Mouse (Mus musculus): ENCODE measurements around the gene Map9. TPM values are rescaled to one million over a fixed set of nuclear protein-coding genes. Genes with fewer than 3 reads are reported as not detected.

The Map9 gene
- polyA plus RNA-seq, 1 experiment from 2014 or later: 78.4 TPM

DNA sequence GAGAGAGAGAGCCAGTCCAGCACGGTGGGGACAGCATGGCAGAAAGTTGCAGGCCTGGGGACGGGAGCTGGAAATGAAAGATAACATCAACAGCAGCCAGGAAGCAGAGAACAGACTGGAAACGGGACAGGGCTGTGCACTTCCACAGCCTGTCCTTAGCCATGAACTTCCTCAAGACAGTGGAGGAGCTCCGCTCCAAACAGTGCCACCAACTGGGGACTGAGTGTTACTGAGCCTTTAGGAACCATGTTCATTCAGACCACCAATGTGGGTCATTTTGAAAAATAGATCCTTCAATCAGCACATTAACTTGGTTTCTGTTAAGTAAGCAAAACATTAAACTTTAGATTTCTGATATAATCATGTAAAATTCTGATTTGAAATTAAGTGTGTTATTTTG is 4.6 kb downstream of the Map9 start:
- Histone ChIP-seq H3K9ac (replicated peaks) (no peak overlapping the region), H3K4me1 (peaks cover 10% of the 10 kb centered on the region), H3K4me2 (no peak overlapping the region), H3K27ac (replicated peaks) (no peak overlapping the region), H3K9me3 (replicated peaks) (no peaks in the 10 kb centered on the region), H3K4me3 (replicated peaks) (no peak overlapping the region), H3K27me3 (replicated peaks) (no peaks in the 10 kb centered on the region), H3K36me3 (peaks cover 25% of the 10 kb centered on the region)
- ATAC-seq (ENCODE audit: low FRiP score): no peak
- WGBS: 48% methylated on average over 4 of the region's 4 CpGs

DNA sequence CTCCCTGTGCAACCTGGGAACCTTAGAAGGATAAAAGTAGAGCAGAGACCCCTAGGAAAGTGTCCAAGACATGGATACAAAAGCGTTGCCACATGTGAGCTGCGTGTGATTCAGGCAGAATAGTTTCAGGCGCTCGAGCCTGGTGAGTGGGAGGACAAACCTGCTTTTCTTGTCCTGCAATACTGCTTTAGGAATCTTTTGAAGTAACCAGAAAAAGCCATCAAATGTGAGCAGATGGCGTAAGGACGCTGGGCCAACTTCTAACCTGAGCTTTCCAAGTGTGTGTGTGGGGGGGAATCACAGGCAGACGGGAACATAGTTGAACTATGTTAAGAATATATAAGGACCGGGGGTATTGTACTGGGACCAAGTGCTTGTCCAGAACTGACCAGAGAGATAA is 6.7 kb downstream of the Map9 start:
- no peak for ATAC-seq (ENCODE audit: low FRiP score)

DNA sequence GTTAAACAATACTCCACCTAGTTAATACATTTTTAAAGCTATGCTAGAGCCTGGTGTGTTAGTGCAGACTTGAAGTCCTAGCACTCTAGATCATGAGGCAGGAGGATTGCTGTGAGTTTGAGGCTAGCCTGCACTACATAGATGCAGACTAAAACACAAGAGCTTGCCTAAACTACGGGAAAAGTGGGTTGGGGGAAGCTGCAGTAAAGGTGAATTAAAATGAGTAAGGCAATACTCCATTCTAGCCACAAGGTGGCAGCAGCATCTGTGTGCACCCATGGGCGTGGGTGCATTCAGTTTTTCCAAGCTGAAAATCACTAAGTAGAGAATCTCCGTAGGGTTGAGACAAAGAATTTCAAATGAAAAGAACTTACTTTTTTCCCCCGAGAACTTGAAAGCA is 7.1 kb downstream of the Map9 start:
- Histone ChIP-seq H3K4me2 (no peak overlapping the region), H3K27me3 (replicated peaks) (no peaks in the 10 kb centered on the region), H3K4me1 (no peaks in the 10 kb centered on the region), H3K4me3 (replicated peaks) (no peak overlapping the region), H3K36me3 (peaks cover 37% of the 10 kb centered on the region), H3K9ac (replicated peaks) (no peak overlapping the region), H3K9me3 (replicated peaks) (no peaks in the 10 kb centered on the region), H3K27ac (replicated peaks) (no peak overlapping the region)
- peak; percentile 64; the same call in 1 of the 2 replicates for ATAC-seq (ENCODE audit: low FRiP score)
- 32% methylated on average over 4 of the region's 4 CpGs for WGBS

More for the DNA sequence above, 6.7 kb downstream of the Map9 start:
- Histone ChIP-seq H3K9me3 (replicated peaks) (no peaks in the 10 kb centered on the region), H3K4me2 (no peak overlapping the region), H3K4me1 (0 out of 2 replicates have a peak, but pooled peaks cover under 1% of the 10 kb centered on the region), H3K36me3 (peaks cover 32% of the 10 kb centered on the region), H3K27ac (replicated peaks) (no peak overlapping the region), H3K27me3 (replicated peaks) (no peaks in the 10 kb centered on the region), H3K9ac (replicated peaks) (no peak overlapping the region), H3K4me3 (replicated peaks) (no peak overlapping the region)
- 90% methylated on average over 8 of the region's 8 CpGs for WGBS

DNA sequence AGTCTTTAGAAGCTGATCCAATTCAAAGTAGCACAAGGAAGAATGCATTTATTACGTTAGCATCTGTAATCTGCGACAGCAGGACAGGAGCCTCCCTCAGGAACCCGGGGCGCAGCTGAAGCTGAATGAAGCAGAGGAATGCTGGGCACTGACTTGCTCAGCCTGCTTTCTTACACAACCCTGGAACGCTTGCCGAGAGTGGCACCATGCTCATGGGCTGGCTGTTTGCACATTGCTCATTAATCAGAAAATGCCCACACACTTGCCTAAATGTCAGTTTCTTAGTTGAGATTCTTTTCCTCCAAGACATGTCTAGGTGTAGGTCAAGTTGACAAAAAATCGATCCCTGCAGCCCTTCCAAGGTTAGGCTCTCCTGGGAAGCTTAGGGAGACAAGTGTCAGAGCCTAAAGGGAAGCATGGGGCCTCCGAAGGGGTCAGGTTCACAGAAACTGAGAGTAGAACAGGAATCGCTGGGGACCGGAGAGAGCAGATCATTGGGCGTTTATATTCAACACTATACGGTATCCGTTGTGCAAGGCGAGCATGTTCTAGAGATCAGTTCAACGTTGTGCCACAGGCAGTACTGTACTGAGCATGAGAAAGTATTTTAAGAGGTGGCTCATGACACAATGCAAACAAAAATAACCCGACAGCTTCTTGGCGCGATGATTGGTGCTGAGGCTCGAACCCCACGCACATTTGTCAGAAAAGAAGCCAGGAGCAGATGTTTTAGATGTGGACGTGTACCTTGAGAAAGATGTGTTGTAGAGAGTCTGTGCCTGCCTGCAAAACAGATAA is 11.4 kb downstream of the Map9 start:
- no peak overlapping the region for H3K4me3 ChIP-seq (replicated peaks)
- no peaks in the 10 kb centered on the region for H3K4me1 ChIP-seq
- H3K9ac ChIP-seq (replicated peaks): no peak overlapping the region
- H3K36me3 ChIP-seq: peaks cover 46% of the 10 kb centered on the region
- no peak overlapping the region for H3K27ac ChIP-seq (replicated peaks)
- no peaks in the 10 kb centered on the region for H3K27me3 ChIP-seq (replicated peaks)
- WGBS: 84% methylated on average over 21 of the region's 21 CpGs
- ATAC-seq (ENCODE audit: low FRiP score): no peak
- H3K9me3 ChIP-seq (replicated peaks): no peaks in the 10 kb centered on the region
- H3K4me2 ChIP-seq: no peak overlapping the region

DNA sequence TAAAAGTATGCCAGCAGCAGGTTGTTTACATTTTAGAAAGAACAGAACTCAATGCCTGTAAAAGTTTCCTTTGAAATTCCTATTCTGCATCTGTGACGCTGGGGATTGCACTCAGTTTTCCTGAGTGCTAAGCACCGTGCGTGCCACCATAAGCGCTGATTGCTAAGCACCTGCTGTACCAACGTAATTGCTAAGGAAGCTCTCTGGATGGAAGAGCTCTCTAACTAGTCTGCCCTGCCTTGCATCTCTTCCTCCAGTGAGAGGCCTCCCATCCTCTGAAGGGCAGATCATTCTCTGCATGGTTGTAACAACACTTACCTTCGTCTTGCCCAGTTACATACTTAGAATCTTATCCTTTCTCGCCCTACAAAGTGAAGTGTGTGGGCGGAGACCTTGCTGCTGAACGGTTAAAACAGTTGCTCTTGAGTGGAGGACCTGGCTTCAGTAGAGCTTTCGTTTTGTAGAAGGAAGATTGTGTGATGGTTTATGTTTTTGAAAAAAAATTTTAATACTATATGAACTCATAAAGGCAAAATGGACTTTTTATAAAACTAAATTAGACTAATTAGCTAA is 12.7 kb downstream of the Map9 start:
- no peaks in the 10 kb centered on the region for H3K9me3 ChIP-seq (replicated peaks)
- H3K4me3 ChIP-seq (replicated peaks): no peak overlapping the region
- H3K9ac ChIP-seq (replicated peaks): no peak overlapping the region
- no peaks in the 10 kb centered on the region for H3K27me3 ChIP-seq (replicated peaks)
- peaks cover 54% of the 10 kb centered on the region for H3K36me3 ChIP-seq
- WGBS: 90% methylated on average over 10 of the region's 10 CpGs
- no peak overlapping the region for H3K4me2 ChIP-seq
- no peak for ATAC-seq (ENCODE audit: low FRiP score)
- no peaks in the 10 kb centered on the region for H3K4me1 ChIP-seq
- no peak overlapping the region for H3K27ac ChIP-seq (replicated peaks)

DNA sequence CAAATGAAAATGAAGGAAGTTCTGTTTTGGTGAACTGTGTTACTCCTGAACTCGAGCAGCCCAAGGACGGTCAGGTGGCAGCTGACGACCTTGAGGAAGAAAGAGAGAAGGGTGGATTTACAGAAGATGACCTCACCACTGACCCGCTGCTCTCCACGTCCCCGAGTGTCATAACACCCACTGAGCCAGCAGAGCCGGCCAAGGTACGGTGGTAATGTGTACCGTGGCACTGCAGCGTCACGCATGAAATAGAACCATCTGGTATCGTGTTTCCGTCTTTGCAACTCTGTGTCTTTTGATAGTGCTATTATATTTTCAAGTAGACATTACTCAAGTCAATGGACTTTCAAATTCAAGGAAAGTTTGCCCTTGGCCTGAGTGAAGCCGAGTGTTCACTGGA is 19.1 kb downstream of the Map9 start:
- H3K36me3 ChIP-seq: peaks cover 74% of the 10 kb centered on the region

DNA sequence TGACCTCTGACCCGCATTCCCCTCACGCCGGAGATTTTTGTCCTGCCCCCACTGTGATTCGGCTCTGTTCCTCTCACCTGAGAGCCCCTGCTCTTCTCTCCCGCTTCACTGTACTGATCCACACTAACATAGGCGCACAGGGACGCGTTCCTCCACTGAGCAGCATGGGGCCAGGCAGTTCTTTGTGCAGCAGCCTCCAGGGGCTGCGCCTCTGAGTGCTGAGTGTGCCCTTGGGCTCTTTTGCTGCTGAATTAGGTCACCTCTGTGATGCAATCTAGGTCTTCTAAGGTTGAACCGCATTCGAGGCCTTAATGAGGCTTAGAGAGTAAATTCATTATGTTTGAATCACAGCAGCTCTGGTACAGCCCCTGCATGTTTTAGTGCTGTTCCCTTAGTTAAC is 24.5 kb downstream of the Map9 start:
- H3K36me3 ChIP-seq: peaks cover 67% of the 10 kb centered on the region
- WGBS: 74% methylated on average over 11 of the region's 11 CpGs

More for the DNA sequence above, 19.1 kb downstream of the Map9 start:
- 88% methylated on average over 14 of the region's 14 CpGs for WGBS
- Histone ChIP-seq H3K4me2 (no peak overlapping the region), H3K9ac (replicated peaks) (no peak overlapping the region), H3K27me3 (replicated peaks) (no peaks in the 10 kb centered on the region), H3K9me3 (replicated peaks) (no peaks in the 10 kb centered on the region), H3K4me3 (replicated peaks) (no peak overlapping the region), H3K4me1 (no peaks in the 10 kb centered on the region), H3K27ac (replicated peaks) (no peak overlapping the region)
- ATAC-seq (ENCODE audit: low FRiP score): no peak

DNA sequence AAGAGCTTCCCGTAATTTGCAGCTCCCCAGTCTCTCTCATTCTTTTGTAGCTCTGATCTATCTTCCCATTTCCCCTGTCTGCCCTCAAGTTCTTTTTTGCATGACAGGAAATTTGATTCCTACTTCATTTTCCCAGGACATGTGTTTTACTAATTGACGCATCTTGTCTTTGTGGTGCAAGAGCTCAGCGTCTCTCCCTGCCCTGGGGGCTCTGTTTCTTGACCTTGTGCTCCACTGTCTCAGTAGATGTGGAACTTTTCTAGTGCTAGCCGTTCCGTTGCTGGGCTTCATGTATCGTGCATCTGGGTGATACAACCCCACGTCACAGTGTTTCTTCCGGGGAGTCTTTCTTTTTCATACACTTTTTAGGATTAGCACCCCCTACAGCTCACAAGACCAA is 27.2 kb downstream of the Map9 start:
- ATAC-seq (ENCODE audit: low FRiP score): no peak
- Histone ChIP-seq H3K36me3 (peaks cover 58% of the 10 kb centered on the region), H3K4me2 (no peak overlapping the region), H3K27ac (replicated peaks) (no peak overlapping the region), H3K9ac (replicated peaks) (no peak overlapping the region), H3K9me3 (replicated peaks) (no peaks in the 10 kb centered on the region), H3K27me3 (replicated peaks) (no peaks in the 10 kb centered on the region), H3K4me3 (replicated peaks) (no peak overlapping the region), H3K4me1 (no peaks in the 10 kb centered on the region)
- WGBS: 87% methylated on average over 8 of the region's 8 CpGs

More for the DNA sequence above, 24.5 kb downstream of the Map9 start:
- no peak for ATAC-seq (ENCODE audit: low FRiP score)
- H3K9me3 ChIP-seq (replicated peaks): no peaks in the 10 kb centered on the region
- no peaks in the 10 kb centered on the region for H3K27me3 ChIP-seq (replicated peaks)
- no peak overlapping the region for H3K27ac ChIP-seq (replicated peaks)
- no peak overlapping the region for H3K4me3 ChIP-seq (replicated peaks)
- H3K9ac ChIP-seq (replicated peaks): no peak overlapping the region
- no peaks in the 10 kb centered on the region for H3K4me1 ChIP-seq
- H3K4me2 ChIP-seq: no peak overlapping the region

DNA sequence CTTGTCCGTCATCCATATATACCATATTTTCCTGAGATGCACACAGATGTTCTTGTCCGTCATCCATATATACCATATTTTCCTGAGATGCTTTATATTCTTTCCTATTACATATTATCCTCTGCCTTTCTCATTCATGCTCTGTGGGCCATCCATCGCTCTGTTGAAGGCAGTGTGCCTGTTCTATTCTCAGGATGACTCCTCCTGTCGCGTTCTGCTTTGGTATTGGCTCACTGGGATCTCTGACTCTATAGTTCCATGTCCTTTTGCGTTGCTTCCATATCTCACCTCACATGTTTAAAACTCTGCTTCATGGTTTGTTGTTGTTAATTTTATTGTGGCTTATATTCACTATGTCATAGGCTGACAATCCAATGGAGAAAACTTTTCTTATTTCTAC is 48.0 kb downstream of the Map9 start:
- WGBS: 88% methylated on average over 6 of the region's 6 CpGs
- ATAC-seq (ENCODE audit: low FRiP score): no peak
- Histone ChIP-seq H3K4me3 (replicated peaks) (no peak overlapping the region), H3K27me3 (replicated peaks) (no peaks in the 10 kb centered on the region), H3K36me3 (no peaks in the 10 kb centered on the region), H3K9me3 (replicated peaks) (no peaks in the 10 kb centered on the region), H3K4me1 (no peaks in the 10 kb centered on the region), H3K4me2 (no peak overlapping the region), H3K9ac (replicated peaks) (no peak overlapping the region), H3K27ac (replicated peaks) (no peak overlapping the region)

DNA sequence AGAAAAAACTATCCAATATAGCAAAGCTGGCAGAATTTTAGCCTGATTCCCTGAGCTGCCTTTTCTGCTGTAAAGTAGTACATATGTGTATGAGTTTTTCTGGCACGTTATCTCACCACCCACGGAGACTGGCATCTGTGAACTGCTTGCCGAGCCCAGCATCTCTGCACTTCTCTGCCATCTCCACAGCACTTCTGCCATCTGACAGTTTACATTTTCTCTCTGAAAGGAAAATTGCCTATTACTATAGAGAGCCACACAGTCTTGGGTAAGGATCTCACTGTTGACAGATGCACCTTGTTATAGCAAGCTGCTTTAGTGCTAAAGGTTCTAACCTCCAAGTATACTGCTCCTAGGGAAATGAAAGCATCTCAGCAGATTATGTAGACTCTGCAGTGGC is 48.5 kb downstream of the Map9 start:
- no peak overlapping the region for H3K9ac ChIP-seq (replicated peaks)
- no peaks in the 10 kb centered on the region for H3K9me3 ChIP-seq (replicated peaks)
- 59% methylated on average over 3 of the region's 3 CpGs for WGBS
- H3K4me1 ChIP-seq: no peaks in the 10 kb centered on the region
- peak; percentile 79 for ATAC-seq (ENCODE audit: low FRiP score)
- H3K36me3 ChIP-seq: no peaks in the 10 kb centered on the region
- 0 out of 2 replicates have a peak overlapping the region, but pooled peaks have one; percentile 51 for H3K27ac ChIP-seq (replicated peaks)
- H3K4me2 ChIP-seq: no peak overlapping the region
- H3K4me3 ChIP-seq (replicated peaks): no peak overlapping the region
- no peaks in the 10 kb centered on the region for H3K27me3 ChIP-seq (replicated peaks)

DNA sequence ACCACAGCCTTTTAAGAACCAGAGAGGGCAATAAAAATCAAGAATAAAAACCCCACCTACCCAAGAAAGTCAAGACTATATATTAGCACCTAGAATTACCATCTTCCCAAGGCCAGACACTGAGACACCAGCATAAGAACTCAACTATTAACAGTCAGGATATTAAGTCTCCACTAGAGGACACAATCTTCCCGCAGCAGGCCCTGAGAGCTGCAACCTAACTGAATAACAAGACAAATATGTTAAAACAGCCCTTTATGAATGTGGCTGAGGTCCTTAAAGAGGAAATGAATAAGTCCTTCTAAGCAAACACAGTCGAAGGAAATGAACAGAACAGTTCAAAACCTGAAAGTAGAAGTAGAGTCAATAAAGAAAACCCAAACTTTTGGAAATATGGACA is 49.6 kb downstream of the Map9 start:
- no peak overlapping the region for H3K27ac ChIP-seq (replicated peaks)
- 75% methylated on average over 2 of the region's 2 CpGs for WGBS
- H3K27me3 ChIP-seq (replicated peaks): no peaks in the 10 kb centered on the region
- no peak overlapping the region for H3K4me3 ChIP-seq (replicated peaks)
- no peaks in the 10 kb centered on the region for H3K9me3 ChIP-seq (replicated peaks)
- no peak for ATAC-seq (ENCODE audit: low FRiP score)
- no peak overlapping the region for H3K9ac ChIP-seq (replicated peaks)
- no peak overlapping the region for H3K4me2 ChIP-seq
- H3K36me3 ChIP-seq: no peaks in the 10 kb centered on the region
- H3K4me1 ChIP-seq: no peaks in the 10 kb centered on the region

DNA sequence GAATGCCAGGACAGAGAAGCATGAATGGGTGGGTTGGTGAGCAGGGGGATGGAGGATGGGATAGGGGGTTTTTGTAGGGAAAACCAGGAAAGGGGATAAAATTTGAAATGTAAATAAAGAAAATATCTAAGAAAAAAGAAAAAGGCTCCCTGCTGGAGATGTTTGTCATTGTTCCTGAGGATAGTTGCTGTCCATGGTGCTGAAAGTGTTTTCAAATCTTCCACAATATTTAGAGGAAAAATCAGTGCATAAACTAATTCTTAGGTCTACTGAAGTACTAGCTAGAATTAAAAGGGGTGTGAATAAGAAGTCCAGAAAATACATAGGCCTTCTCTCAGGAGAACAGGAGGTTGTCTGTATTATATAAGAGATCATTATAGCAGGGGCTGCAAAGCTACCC is 54.6 kb downstream of the Map9 start:
- Histone ChIP-seq H3K4me3 (replicated peaks) (no peak overlapping the region), H3K36me3 (no peaks in the 10 kb centered on the region), H3K4me1 (no peaks in the 10 kb centered on the region), H3K27ac (replicated peaks) (no peak overlapping the region), H3K9me3 (replicated peaks) (no peaks in the 10 kb centered on the region), H3K4me2 (no peak overlapping the region), H3K9ac (replicated peaks) (no peak overlapping the region), H3K27me3 (replicated peaks) (no peaks in the 10 kb centered on the region)
- no peak for ATAC-seq (ENCODE audit: low FRiP score)
